Mouse (Mus musculus): ENCODE results near the gene Ahcyl1.

DNA sequence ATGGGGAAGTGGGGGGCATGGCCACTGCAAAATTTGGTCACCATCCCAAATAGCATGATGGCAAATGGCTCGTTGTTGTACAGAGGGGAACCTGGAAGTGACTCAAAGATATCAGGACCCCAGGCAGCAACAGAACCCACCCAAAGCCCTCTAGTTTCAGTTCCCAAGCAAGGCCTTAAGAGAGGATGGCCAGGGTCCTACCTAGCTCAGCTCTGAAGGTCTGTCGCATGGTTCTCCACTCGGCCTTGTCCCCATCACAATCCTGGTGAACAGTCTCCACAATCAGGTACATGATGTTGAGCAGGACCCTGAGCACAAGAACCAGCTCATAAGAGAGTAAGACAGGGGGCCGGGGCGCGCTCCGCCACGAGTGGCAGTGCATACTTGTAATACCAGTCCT lies 71.9 kb downstream of the Ahcyl1 start:
- TF ChIP-seq CTCF (IDR thresholded peaks at IDR 0.05; ENCODE audit: low read depth), result no peak
- no peak for TF ChIP-seq EP300 (IDR thresholded peaks at IDR 0.05; ENCODE audit: low read depth)
